Mouse (Mus musculus) left cerebral cortex, postnatal 4 days (tissue): ENCODE data around the gene Pom121l2. TPM values are rescaled to one million over a fixed set of nuclear protein-coding genes. Genes with fewer than 3 reads are reported as not detected.

Experiments
- DNase-seq: peaks from one replicate; pipeline ENCODE4 v3.0.0-alpha.2; 2022
- intact Hi-C: fragments of 180-260 bp; cut with DNase I; formaldehyde crosslinking; loops from one replicate; pipeline ENCODE4 v1.15.1; 2025
- microRNA-seq: library from miRNA; unstranded; fragments of <30 nt; microRNA quantifications from one replicate; pipeline ENCODE4 v1.2.0, GENCODE M21; 2022
- total RNA-seq, 2 experiments: library from RNA; stranded (reverse); gene quantifications; 2 replicates each; pipeline ENCODE4 v1.2.3; 2021

Gene Pom121l2
- total RNA-seq, 2 experiments from 2014 or later = 0.12 TPM; not detected in 1

DNA sequence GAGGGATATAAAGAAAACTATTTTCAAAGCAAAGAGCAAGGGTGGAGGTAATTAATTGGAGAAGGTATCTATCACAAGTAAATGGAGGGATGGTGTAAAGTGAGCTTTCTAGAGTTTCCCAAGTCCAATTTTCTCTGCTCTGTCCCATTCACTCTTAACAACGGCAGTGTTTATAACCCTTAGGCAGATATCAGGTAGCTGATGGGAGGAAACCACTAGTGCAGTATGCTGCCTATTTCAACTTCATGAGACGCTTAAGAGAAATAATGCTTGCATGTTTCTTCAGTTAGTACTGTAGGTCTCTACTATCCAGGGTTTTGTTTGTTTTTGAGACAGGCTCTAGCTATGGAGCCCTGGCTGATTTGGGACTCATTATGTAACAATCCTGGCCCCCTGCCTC is 56.4 kb downstream of the Pom121l2 start:
- no peak for DNase-seq
- intact Hi-C loops = loop anchor here (10.0 kb wide), 1 partner anchor 303 kb away; the partner anchor contains the start of gene Hist1h4j

Small RNAs within 50 kb of the gene (microRNA-seq; reads per million reads assigned to microRNA genes)
- not detected for gene Gm44390

Other genes with a start within 250 kb of the Pom121l2 start
- gene Hist1h4j, start 246.1 kb upstream of the Pom121l2 start, total RNA-seq = 10 to 100 TPM; 35.9 to 46.7 TPM
- gene Hist1h4k, start 230.7 kb upstream of the Pom121l2 start, total RNA-seq = 100 to 1,000 TPM; 525 to 563 TPM
- 10 to 100 TPM; 59.3 to 67.5 TPM for gene Hist1h2ak, start 227.4 kb upstream of the Pom121l2 start, total RNA-seq
- gene Hist1h2bn, start 227.1 kb upstream of the Pom121l2 start, total RNA-seq = 10 to 100 TPM; 57.6 to 68.8 TPM
- gene Hist1h1b, start 200.6 kb upstream of the Pom121l2 start, total RNA-seq = 10 to 100 TPM; 55.3 to 56.6 TPM
- 100 to 1,000 TPM; 145 to 150 TPM for gene Hist1h3i, start 197.8 kb upstream of the Pom121l2 start, total RNA-seq
- 10 to 100 TPM; 13.0 to 15.8 TPM for gene Hist1h2an, start 194.0 kb upstream of the Pom121l2 start, total RNA-seq
- gene Hist1h2bp, start 193.7 kb upstream of the Pom121l2 start, total RNA-seq = 10 to 100 TPM; 41.6 to 49.7 TPM
- gene Hist1h2bq, start 171.0 kb upstream of the Pom121l2 start, total RNA-seq = 100 to 1,000 TPM; 108 to 110 TPM
- not detected for gene Hist1h2ao, start 170.7 kb upstream of the Pom121l2 start, total RNA-seq
- 100 to 1,000 TPM; 320 to 409 TPM for gene Hist1h4m, start 169.4 kb upstream of the Pom121l2 start, total RNA-seq
- gene Hist1h4n, start 149.0 kb upstream of the Pom121l2 start, total RNA-seq = 10 to 100 TPM; 34.5 to 43.1 TPM
- 100 to 1,000 TPM; 184 to 208 TPM for gene Hist1h2ap, start 147.7 kb upstream of the Pom121l2 start, total RNA-seq
- 100 to 1,000 TPM; 106 to 108 TPM for gene Hist1h2br, start 147.5 kb upstream of the Pom121l2 start, total RNA-seq
- 10 to 100 TPM; 12.1 to 14.0 TPM for gene Zfp184, start 36.1 kb upstream of the Pom121l2 start, total RNA-seq
- gene Prss16, start 28.5 kb downstream of the Pom121l2 start, total RNA-seq = not detected
- gene Hist1h2ah, start 54.4 kb downstream of the Pom121l2 start, total RNA-seq = 100 to 1,000 TPM; 126 to 134 TPM
- 100 to 1,000 TPM in 1 of 2 experiments, 10 to 100 TPM in 1; 95.1 to 120 TPM for gene Hist1h2bk, start 54.7 kb downstream of the Pom121l2 start, total RNA-seq
- gene Hist1h4i, start 60.2 kb downstream of the Pom121l2 start, total RNA-seq = 10 to 100 TPM; 89.3 to 89.6 TPM
- gene Hist1h2ag, start 61.8 kb downstream of the Pom121l2 start, total RNA-seq = 10 to 100 TPM; 59.9 to 64.0 TPM
- gene Hist1h2bj, start 62.0 kb downstream of the Pom121l2 start, total RNA-seq = 10 to 100 TPM; 53.8 to 62.6 TPM
- gene Vmn1r188, start 103.2 kb downstream of the Pom121l2 start, total RNA-seq = not detected
- not detected for gene Vmn1r189, start 124.6 kb downstream of the Pom121l2 start, total RNA-seq
- not detected for gene Vmn1r191, start 202.8 kb downstream of the Pom121l2 start, total RNA-seq
- not detected for gene Vmn1r192, start 209.9 kb downstream of the Pom121l2 start, total RNA-seq
- not detected for gene Vmn1r193, start 242.0 kb downstream of the Pom121l2 start, total RNA-seq